Mouse (Mus musculus) forebrain, embryonic 13.5 days (tissue): Measurements from ENCODE around the gene Tpi1. TPM values are rescaled to one million over a fixed set of nuclear protein-coding genes. Genes with fewer than 3 reads are reported as not detected.
"Not testable (repeated sequence)": the region's sequence is repeated elsewhere in the genome, so short reads cannot be mapped to it uniquely, and the experiment has no call there.

ENCODE experiments used
- ATAC-seq: fragments of 200-750 bp; cut with Nextera tagmentation; 2 replicates; pipeline ENCODE4 v1.8.0; 2017
- H3K27ac ChIP-seq: fragments of 300-500 bp; sonication (generic); 2 replicates; pipeline ENCODE4 v1.5.1; 2015; ENCODE audit warnings: inconsistent platforms, mild to moderate bottlenecking, moderate library complexity
- H3K27me3 ChIP-seq: fragments of 300-500 bp; sonication (generic); 2 replicates; pipeline ENCODE4 v1.6.1; 2015; ENCODE audit warnings: mild to moderate bottlenecking, inconsistent platforms
- H3K36me3 ChIP-seq: fragments of 300-500 bp; sonication (generic); 2 replicates; pipeline ENCODE4 v1.6.1; 2015; ENCODE audit warnings: mild to moderate bottlenecking, inconsistent platforms; ENCODE audit not compliant: poor library complexity, severe bottlenecking
- H3K4me1 ChIP-seq: fragments of 300-500 bp; sonication (generic); 2 replicates; pipeline ENCODE4 v1.6.1; 2015; ENCODE audit warnings: inconsistent platforms
- H3K4me2 ChIP-seq: fragments of 300-500 bp; sonication (generic); 2 replicates; pipeline ENCODE4 v1.6.1; 2015; ENCODE audit warnings: inconsistent platforms, mild to moderate bottlenecking, moderate library complexity
- H3K4me3 ChIP-seq: fragments of 300-500 bp; sonication (generic); 2 replicates; pipeline ENCODE4 v1.5.1; 2015; ENCODE audit warnings: mild to moderate bottlenecking, inconsistent platforms
- H3K9ac ChIP-seq: fragments of 300-500 bp; sonication (generic); 2 replicates; pipeline ENCODE4 v1.6.1; 2015; ENCODE audit warnings: mild to moderate bottlenecking, inconsistent platforms
- H3K9me3 ChIP-seq: fragments of 300-500 bp; sonication (generic); replicated peaks from 2 replicates; pipeline ENCODE4 v1.6.1; 2016; ENCODE audit warnings: inconsistent platforms
- WGBS: fragments of 180-500 bp; shearing (Covaris S2); methylation state at CpG from one replicate; pipeline ENCODE4 v1.1.7; 2015; 5-methylcytosine and 5-hydroxymethylcytosine counted together
- polyA plus RNA-seq: library from polyadenylated mRNA; unstranded; fragments of >200 nt; fragmentation: Nextera tagmentation; extraction: Ambion mirVana; gene quantifications from 2 replicates; pipeline ENCODE4 v1.2.1, GENCODE M21; 2015

Gene Tpi1
- polyA plus RNA-seq, 1 experiment from 2014 or later = 467 TPM

DNA sequence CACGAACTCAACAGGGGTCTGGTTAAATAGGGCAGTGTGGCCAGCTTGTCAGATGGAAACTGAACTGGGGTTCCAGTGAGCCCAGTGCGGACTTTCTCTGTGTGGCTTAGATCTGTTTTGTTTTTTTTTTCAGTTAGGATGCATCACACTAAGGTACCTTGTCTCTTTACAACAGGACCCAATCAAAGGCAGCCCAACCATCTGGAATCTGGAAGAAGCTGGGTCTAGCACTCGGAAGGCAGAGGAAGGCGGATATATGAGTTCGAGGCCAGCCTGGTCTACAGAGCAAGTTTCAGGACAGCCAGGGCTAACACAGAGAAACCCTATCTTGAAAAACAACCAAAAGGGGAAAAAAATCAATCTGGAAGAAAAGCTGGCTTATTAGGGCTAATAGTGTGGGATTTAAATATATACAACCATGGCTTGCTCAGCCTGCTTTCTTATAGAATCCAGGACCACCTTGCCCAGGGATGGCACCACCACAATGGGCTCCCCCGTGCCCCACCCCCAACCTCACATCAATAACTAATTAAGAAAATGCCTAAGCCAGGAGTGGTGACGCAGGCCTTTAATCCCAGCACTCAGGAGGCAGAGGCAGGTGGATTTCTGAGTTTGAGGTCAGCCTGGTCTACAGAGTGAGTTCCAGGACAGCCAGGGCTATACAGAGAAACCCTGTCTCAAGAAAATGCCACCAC lies 7.5 kb downstream of the Tpi1 start:
- no peaks in the 10 kb centered on the region for H3K27me3 ChIP-seq
- H3K9ac ChIP-seq = no peak overlapping the region
- peaks cover 39% of the 10 kb centered on the region for H3K4me1 ChIP-seq
- H3K36me3 ChIP-seq = peaks cover 16% of the 10 kb centered on the region
- H3K9me3 ChIP-seq = no peaks in the 10 kb centered on the region
- H3K4me3 ChIP-seq = peak overlapping the region; percentile 39
- peak overlapping the region; percentile 78 for H3K27ac ChIP-seq
- H3K4me2 ChIP-seq = peak overlapping the region; percentile 72
- ATAC-seq = no peak
- WGBS = 71% methylated on average over 7 of the region's 7 CpGs

DNA sequence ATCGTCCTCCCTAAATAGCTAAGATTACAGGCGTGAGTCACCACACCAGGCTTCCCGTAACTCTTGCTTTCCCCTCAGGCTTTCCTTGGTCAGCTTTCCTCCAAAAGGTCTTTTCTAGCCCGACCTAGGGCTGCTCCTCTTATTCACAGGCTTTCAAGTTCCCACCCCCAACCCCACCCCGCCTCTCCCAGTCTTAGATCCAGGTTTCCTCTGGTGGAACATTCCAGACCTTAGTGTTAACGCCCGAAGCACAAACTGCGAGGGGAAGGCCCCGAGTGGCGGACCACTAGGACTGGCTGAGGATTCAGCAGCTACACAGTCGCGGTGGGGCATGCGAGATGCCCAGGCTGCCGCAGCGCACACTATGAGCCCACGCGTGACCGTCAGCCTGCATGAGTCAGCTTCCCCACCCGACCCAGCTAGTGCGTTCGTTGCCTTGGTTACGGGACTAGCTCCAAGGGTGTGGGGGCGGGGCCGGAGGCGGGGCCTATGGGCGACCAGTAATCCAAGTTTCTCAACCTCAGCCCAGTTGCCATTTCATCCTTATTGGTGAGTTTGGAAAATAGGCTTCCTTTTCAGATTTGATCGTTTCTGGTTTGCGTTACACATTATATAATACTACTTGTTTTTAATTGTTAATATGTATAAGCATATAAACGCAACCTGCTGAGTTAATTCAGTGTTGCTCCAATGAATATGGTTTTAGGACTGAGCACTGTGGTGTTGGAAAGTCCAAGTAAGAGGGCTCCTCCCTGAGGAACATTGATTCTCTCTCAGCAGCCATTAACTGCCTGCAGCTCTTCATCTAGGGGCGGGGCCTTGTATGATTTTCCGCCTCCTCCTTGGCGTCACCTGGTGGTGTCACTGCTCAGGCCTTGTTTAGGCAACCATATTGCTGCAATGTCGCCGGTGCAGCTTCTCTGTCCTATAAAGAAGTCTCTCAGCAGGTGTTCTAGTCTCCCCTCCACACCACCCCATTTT lies 8.5 kb downstream of the Tpi1 start:
- Histone ChIP-seq H3K27me3 (no peaks in the 10 kb centered on the region), H3K9me3 (no peaks in the 10 kb centered on the region), H3K36me3 (peaks cover 6% of the 10 kb centered on the region; the same call in 1 of the 2 replicates), H3K27ac (peak overlapping the region; percentile 78), H3K4me1 (peaks cover 39% of the 10 kb centered on the region), H3K9ac (peak overlapping the region; percentile 62), H3K4me3 (peak overlapping the region; percentile 39), H3K4me2 (peak overlapping the region; percentile 72)
- peak; percentile 81 for ATAC-seq
- WGBS = 2% methylated on average over 34 of the region's 34 CpGs

DNA sequence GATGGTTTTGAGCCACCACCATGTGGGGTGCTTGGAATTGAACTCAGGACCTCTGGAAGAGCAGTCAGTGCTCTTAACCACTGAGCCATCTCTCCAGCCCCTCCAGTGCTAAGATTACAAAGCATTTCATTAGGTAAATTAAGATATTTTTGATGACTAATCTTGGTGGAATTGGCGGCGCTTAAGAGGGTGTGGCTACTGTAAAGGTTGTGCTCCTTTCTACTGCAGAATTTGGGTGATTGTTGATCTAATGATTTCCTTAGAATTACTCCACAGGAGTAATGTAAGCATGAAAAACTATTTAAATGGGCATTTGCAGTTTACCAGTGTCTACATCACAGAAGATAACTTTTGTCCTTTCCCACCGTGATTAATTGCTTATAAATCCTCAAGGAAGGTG lies 9.8 kb downstream of the Tpi1 start:
- no peak overlapping the region for H3K4me2 ChIP-seq
- H3K4me1 ChIP-seq = peaks cover 27% of the 10 kb centered on the region
- no peak overlapping the region for H3K4me3 ChIP-seq
- no peaks in the 10 kb centered on the region for H3K9me3 ChIP-seq
- H3K36me3 ChIP-seq = no peaks in the 10 kb centered on the region
- no peak overlapping the region for H3K9ac ChIP-seq
- ATAC-seq = no peak
- no peaks in the 10 kb centered on the region for H3K27me3 ChIP-seq
- H3K27ac ChIP-seq = no peak overlapping the region
- 91% methylated on average over 3 of the region's 3 CpGs for WGBS

DNA sequence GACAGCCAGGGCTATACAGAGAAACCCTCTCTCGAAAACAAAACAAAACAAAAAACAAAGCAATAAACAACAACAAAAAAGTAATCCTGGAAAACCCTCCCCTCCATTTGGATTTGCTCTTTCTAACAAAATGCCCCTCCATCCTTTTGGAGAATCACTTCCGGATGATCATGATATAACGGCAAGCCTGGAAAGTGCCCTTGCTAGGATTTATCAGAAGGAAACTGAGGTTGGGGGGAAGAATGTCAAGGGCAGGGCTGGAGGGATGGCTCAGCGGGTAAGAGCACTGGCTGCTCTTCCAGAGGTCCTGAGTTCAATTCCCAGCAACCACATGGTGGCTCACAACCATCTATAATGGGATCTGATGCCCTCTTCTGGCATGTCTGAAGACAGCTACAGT lies 10.4 kb downstream of the Tpi1 start:
- not testable (repeated sequence) for H3K4me2 ChIP-seq, ATAC-seq, H3K4me3 ChIP-seq, H3K27ac ChIP-seq, H3K9me3 ChIP-seq, H3K27me3 ChIP-seq, H3K36me3 ChIP-seq, H3K9ac ChIP-seq
- peaks cover 21% of the 10 kb centered on the region for H3K4me1 ChIP-seq
- 98% methylated on average over 4 of the region's 4 CpGs for WGBS

- no peak overlapping the region for H3K9ac ChIP-seq
- no peak for ATAC-seq
- no peak overlapping the region for H3K4me2 ChIP-seq
- H3K4me3 ChIP-seq = no peak overlapping the region
- no peaks in the 10 kb centered on the region for H3K9me3 ChIP-seq
- H3K36me3 ChIP-seq = no peaks in the 10 kb centered on the region
- H3K27me3 ChIP-seq = no peaks in the 10 kb centered on the region
- H3K27ac ChIP-seq = no peak overlapping the region
- H3K4me1 ChIP-seq = peaks cover 15% of the 10 kb centered on the region
- WGBS = 76% methylated on average over 3 of the region's 3 CpGs
These were observed 11.0 kb downstream of the Tpi1 start for GRCm38 (mm10) chr6:124803061-124803460.

- not testable (repeated sequence) for H3K4me3 ChIP-seq, ATAC-seq, H3K27ac ChIP-seq, H3K9me3 ChIP-seq, H3K27me3 ChIP-seq, H3K36me3 ChIP-seq, H3K9ac ChIP-seq
- Histone ChIP-seq H3K4me2 (peak overlapping the region; percentile 33), H3K4me1 (peaks cover 15% of the 10 kb centered on the region)
- WGBS = 18% methylated on average over 6 of the region's 9 CpGs
These were observed 11.7 kb downstream of the Tpi1 start for GRCm38 (mm10) chr6:124802400-124802799.

- H3K27ac ChIP-seq = no peak overlapping the region
- no peaks in the 10 kb centered on the region for H3K9me3 ChIP-seq
- ATAC-seq = no peak
- no peaks in the 10 kb centered on the region for H3K4me1 ChIP-seq
- WGBS = 89% methylated on average over 2 of the region's 2 CpGs
- no peaks in the 10 kb centered on the region for H3K27me3 ChIP-seq
- H3K4me2 ChIP-seq = no peak overlapping the region
- no peak overlapping the region for H3K4me3 ChIP-seq
- H3K36me3 ChIP-seq = no peaks in the 10 kb centered on the region
- no peak overlapping the region for H3K9ac ChIP-seq
These were observed 17.9 kb downstream of the Tpi1 start for GRCm38 (mm10) chr6:124796200-124796599.

DNA sequence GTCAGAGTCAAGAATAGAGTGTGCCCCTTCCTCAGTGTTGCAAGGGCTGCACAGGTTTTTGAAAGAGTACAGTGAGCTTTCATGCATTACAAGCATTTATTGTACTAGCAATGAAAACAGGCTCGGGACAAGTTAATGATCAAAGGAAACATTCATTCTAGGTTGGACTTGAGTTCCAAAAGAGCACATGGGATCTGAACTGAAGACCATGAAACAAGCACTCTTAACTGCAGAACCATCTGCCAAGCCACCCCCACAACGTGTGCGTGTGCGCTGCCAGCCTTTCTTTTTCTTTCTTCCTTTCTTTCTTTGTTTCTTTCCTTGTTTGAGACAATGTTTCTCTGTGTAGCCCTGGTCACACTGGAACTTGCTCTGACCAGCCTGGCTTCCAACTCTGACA lies 18.3 kb downstream of the Tpi1 start:
- Histone ChIP-seq H3K4me2 (no peak overlapping the region), H3K9ac (no peak overlapping the region), H3K36me3 (no peaks in the 10 kb centered on the region), H3K9me3 (no peaks in the 10 kb centered on the region), H3K4me1 (no peaks in the 10 kb centered on the region), H3K4me3 (no peak overlapping the region), H3K27me3 (no peaks in the 10 kb centered on the region), H3K27ac (no peak overlapping the region)
- ATAC-seq = no peak
- WGBS = 58% methylated on average over 4 of the region's 4 CpGs

- H3K4me2 ChIP-seq = no peak overlapping the region
- no peaks in the 10 kb centered on the region for H3K36me3 ChIP-seq
- H3K4me3 ChIP-seq = no peak overlapping the region
- ATAC-seq = no peak
- no peak overlapping the region for H3K9ac ChIP-seq
- no peak overlapping the region for H3K27ac ChIP-seq
- no peaks in the 10 kb centered on the region for H3K27me3 ChIP-seq
- WGBS = 87% methylated on average over 3 of the region's 3 CpGs
- H3K9me3 ChIP-seq = no peaks in the 10 kb centered on the region
- H3K4me1 ChIP-seq = no peaks in the 10 kb centered on the region
These were observed 22.2 kb downstream of the Tpi1 start for GRCm38 (mm10) chr6:124791911-124792310.

- H3K4me1 ChIP-seq = no peaks in the 10 kb centered on the region
- H3K4me2 ChIP-seq = no peak overlapping the region
- H3K9me3 ChIP-seq = no peaks in the 10 kb centered on the region
- H3K4me3 ChIP-seq = no peak overlapping the region
- ATAC-seq = no peak
- 80% methylated on average over 4 of the region's 4 CpGs for WGBS
- no peaks in the 10 kb centered on the region for H3K27me3 ChIP-seq
- no peak overlapping the region for H3K27ac ChIP-seq
- H3K9ac ChIP-seq = no peak overlapping the region
- no peaks in the 10 kb centered on the region for H3K36me3 ChIP-seq
These were observed 24.0 kb downstream of the Tpi1 start for GRCm38 (mm10) chr6:124790121-124790520.

DNA sequence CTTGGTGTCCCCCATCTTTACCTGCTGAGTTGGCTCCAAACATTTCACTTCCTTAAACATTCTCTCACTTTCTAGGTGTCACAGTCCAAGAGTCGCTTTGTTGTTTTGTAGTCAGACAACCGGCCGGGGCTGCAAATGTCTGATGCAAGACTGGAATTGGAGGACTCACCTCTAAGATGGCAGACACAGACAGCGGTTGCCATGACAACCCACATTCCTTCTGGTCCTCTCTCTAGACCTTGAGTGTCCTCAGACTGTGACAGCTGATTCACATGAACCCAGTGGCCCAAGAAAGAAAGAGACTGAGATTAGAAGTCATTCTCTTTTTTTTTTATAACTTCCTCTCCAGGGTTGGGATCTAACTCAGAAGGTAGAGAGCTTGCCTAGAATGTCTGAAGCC lies 24.6 kb downstream of the Tpi1 start:
- no peaks in the 10 kb centered on the region for H3K36me3 ChIP-seq
- ATAC-seq = no peak
- H3K4me1 ChIP-seq = no peaks in the 10 kb centered on the region
- no peaks in the 10 kb centered on the region for H3K27me3 ChIP-seq
- WGBS = 81% methylated on average over 4 of the region's 4 CpGs
- no peak overlapping the region for H3K4me3 ChIP-seq
- no peaks in the 10 kb centered on the region for H3K9me3 ChIP-seq
- H3K9ac ChIP-seq = no peak overlapping the region
- no peak overlapping the region for H3K27ac ChIP-seq
- no peak overlapping the region for H3K4me2 ChIP-seq

GRCm38 (mm10) chr6:124787722-124788121 lies 26.4 kb downstream of the Tpi1 start:
- ATAC-seq = no peak
- H3K9me3 ChIP-seq = no peaks in the 10 kb centered on the region
- 82% methylated on average over 10 of the region's 10 CpGs for WGBS

More at GRCm38 (mm10) chr6:124787722-124788121, 26.4 kb downstream of the Tpi1 start:
- 0 out of 2 replicates have a peak, but pooled peaks cover 1% of the 10 kb centered on the region for H3K4me1 ChIP-seq
- no peak overlapping the region for H3K27ac ChIP-seq
- H3K4me3 ChIP-seq = no peak overlapping the region
- H3K9ac ChIP-seq = no peak overlapping the region
- no peaks in the 10 kb centered on the region for H3K27me3 ChIP-seq
- no peak overlapping the region for H3K4me2 ChIP-seq
- no peaks in the 10 kb centered on the region for H3K36me3 ChIP-seq
